Mouse (Mus musculus): ENCODE data around the gene Arhgef18. TPM values are rescaled to one million over a fixed set of nuclear protein-coding genes. Genes with fewer than 3 reads are reported as not detected.

Arhgef18 gene
- total RNA-seq, 1 experiment from 2014 or later = 31.0 TPM

DNA sequence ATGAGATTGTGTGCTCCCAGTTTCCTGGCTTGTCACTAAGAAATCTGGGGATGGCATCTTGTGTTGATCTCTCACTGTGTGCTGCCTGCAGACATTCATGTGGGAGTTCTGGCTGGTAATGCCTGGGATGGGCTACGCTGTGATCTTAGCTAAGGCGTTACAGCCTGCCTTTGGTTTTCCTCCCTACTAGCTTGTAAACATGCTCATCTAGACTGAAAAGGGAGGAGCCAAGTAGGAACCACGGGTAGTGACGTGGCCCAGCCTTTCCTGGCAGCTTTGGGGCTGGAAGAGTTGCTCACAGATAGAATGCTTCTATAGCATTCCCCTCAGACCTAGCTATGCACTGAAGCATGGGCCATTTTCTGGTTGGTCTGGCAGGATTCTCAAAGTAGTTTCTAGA, 109.4 kb downstream of the Arhgef18 start:
- DNase-seq = no peak

Other genes starting within 250 kb of the Arhgef18 start
- 121 and 129 TPM in 2 replicates for gene Insr, start 113.4 kb upstream of the Arhgef18 start, total RNA-seq (2021)
- 1.9 and 11.6 TPM in 2 replicates for gene A430078G23Rik, start 39.6 kb upstream of the Arhgef18 start, total RNA-seq (2021)
- 12.8 and 13.5 TPM in 2 replicates for gene Pex11g, start 74.7 kb downstream of the Arhgef18 start, total RNA-seq (2021)
- gene Tex45, start 77.9 kb downstream of the Arhgef18 start, total RNA-seq (2021) = not detected in 2 replicates
- gene Zfp358, start 100.1 kb downstream of the Arhgef18 start, total RNA-seq (2021) = 19.2 and 24.7 TPM in 2 replicates
- gene Mcoln1, start 107.5 kb downstream of the Arhgef18 start, total RNA-seq (2021) = 31.8 and 37.5 TPM in 2 replicates
- gene Pnpla6, start 122.4 kb downstream of the Arhgef18 start, total RNA-seq (2021) = 29.9 and 41.0 TPM in 2 replicates
- 0.52 TPM in 1 of 2 replicates, not detected in the other for gene C330021F23Rik, start 175.0 kb downstream of the Arhgef18 start, total RNA-seq (2021)
- 8.8 and 10.3 TPM in 2 replicates for gene Camsap3, start 194.3 kb downstream of the Arhgef18 start, total RNA-seq (2021)
- gene Xab2, start 228.3 kb downstream of the Arhgef18 start, total RNA-seq (2021) = 31.5 and 38.2 TPM in 2 replicates
- gene Pet100, start 228.5 kb downstream of the Arhgef18 start, total RNA-seq (2021) = 121 TPM in 2 replicates
- gene Pcp2, start 232.5 kb downstream of the Arhgef18 start, total RNA-seq (2021) = not detected in 2 replicates
- 79.6 and 116 TPM in 2 replicates for gene Stxbp2, start 237.9 kb downstream of the Arhgef18 start, total RNA-seq (2021)

All from adrenal gland, postnatal 14 days (tissue).